Mouse (Mus musculus) NIH3T3 (cell line): ENCODE measurements at regions not wholly inside any gene's neighbourhood (a gene's known extent, or its start where the extent isn't known, plus 50 kb on each side); places are given as distances from the start of the nearest gene placed in this dataset.

Source experiments
- DNase-seq: peaks from one replicate; pipeline ENCODE4 v3.0.0-alpha.2; 2012; ENCODE audit warnings: low read depth

DNA sequence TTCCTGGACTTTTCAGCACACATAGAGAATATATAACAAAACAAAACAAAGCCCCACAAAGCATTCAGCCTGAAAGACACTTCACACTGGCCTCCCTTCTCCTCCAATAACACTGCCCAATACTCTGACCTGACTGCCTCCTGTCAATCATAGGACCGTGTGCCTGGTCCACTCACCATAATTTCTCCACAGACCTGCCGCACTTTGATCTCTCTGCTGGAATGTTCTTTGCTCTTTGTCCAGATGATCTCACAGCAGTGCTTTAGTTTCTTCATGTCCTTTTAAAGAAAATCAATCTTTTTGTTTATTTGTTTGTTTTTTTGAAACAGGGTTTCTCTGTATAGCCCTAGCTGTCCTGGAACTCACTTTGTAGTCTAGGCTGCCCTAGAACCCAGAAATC is 1496.0 kb upstream of the Nudt12 start:
- no peak for DNase-seq

DNA sequence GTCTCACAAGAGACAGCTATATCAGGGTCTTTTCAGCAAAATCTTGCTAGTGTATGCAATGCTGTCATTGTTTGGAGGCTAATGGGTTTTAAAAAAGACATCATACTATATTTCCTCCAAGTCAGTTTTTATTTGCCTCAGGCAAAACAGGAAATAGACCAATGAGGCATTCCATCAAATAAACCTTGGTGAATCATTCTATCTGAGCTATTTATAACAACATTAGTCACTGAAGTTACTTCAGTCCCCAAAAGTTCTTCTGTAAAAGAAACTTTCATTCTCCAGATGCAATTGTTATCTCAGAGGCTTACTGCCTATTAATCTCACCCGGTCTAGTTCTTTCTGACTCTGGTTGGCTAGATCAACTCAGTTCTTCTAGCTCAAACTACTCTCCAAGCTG is 1455.7 kb upstream of the Nudt12 start:
- DNase-seq: no peak

DNA sequence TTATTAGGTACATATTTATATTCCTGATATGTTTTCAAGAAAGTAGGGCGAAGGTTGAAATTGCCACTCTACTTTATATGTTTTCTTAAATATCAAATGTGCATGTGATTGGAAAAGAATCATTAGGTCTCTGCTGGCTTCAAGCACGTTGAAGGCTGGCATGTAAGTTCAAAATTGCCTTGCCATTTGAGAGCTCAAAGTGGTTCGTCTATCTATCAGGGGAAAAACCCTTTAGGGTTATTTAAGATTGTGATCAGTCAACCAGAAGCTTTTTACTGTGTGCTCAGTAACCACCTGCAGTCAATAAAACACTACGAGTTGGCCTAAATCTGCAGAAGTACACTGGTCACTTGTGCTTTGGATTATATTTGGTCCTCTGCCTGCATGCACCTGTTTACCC is 1451.9 kb upstream of the Nudt12 start:
- no peak for DNase-seq

DNA sequence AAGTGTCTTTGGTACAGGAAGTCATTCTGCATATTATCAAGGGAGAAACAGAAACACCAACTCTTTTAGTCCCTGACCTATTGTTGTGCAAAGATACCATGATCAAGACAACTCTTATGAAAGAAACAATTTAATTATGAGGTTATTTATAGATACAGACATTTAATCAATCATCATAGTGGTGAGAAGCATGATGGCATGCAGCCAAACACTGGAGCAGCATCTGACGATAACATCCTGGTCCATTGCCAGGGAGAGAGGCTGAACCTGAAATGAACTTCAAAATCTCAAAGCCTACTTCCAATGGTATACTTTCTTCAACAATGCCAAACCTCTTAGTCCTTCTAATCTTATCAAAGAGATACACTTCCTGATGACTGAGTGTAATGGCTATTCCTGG is 1439.7 kb upstream of the Nudt12 start:
- peak; percentile 1 for DNase-seq

DNA sequence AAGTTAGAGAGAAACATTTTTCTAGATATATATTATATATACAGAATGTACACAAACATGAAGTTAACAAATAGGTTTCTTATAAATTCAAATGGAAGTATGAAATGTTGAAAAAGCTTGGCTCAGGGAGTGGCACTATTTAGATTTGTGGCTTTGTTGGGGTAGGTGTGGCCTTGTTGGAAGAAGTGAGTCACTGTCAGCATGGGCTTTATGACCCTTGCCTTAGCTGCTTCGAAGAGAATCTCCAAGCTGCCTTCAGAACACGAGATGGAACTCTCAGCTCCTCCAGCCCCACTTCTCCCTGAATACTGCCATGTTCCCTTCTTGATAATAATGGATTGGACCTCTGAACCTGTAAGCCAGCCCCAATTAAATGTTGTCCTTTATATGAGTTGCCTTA is 1410.4 kb upstream of the Nudt12 start:
- DNase-seq: no peak
